9 mouse cellular contexts compared by ENCODE assay signal in genomic region chr2:140669786-140670185, GRCm38 (mm10). TPM values are rescaled to one million over a fixed set of nuclear protein-coding genes. Genes with fewer than 3 reads are reported as not detected.
DNase-seq lines count a peak whose midpoint lies in the region; ATAC-seq lines count a peak whose summit lies in the region.
"Had no signal": no experiment of that assay in that cellular context is flagged by ENCODE, and none has a peak within 500 bp of the region (broad histone marks: within the 10 kb centered on the region; RNA-seq: fewer than 3 reads in every experiment).

No protein-coding gene starts in this region.

- peak overlapping the region; percentile 16 to 50; a peak in 3 of 4 replicates for H3K4me3 ChIP-seq in heart, embryonic 14.5 days (ENCODE audit: control insufficient read depth in 1 of 2, insufficient read depth in 1 of 2, low read depth in 1 of 2, low read length in 2 of 2)
- peak overlapping the region; percentile 62 for H3K4me3 ChIP-seq in embryonic facial prominence, embryonic 12.5 days
- H3K4me3 ChIP-seq in hindbrain, embryonic 13.5 days = peak overlapping the region; percentile 58
- peak overlapping the region; percentile 60 for H3K4me3 ChIP-seq in midbrain, embryonic 15.5 days

- H3K27me3 ChIP-seq in heart, embryonic 14.5 days (ENCODE audit: control insufficient read depth, insufficient read depth, low read length) = no peaks in the 10 kb centered on the region
- 0 out of 2 replicates have a peak, but pooled peaks cover 4% of the 10 kb centered on the region for H3K27me3 ChIP-seq in embryonic facial prominence, embryonic 12.5 days
- peaks cover 6% of the 10 kb centered on the region; the same call in 1 of the 2 replicates for H3K27me3 ChIP-seq in hindbrain, embryonic 13.5 days
- no peaks in the 10 kb centered on the region for H3K27me3 ChIP-seq in midbrain, embryonic 15.5 days (replicated peaks)

- no peak for DNase-seq in heart, postnatal 4 days
- DNase-seq in T-cell, adult 2 months (ENCODE audit: low spot score) = no peak
- no peak for DNase-seq in left cerebral cortex, adult 18-20 months (ENCODE audit: low spot score in 2 of 2)
- DNase-seq in cerebellum, postnatal 25 days = no peak
- DNase-seq: liver, embryonic 13.5 days had no signal

- H3K4me1 ChIP-seq in heart, embryonic 14.5 days (ENCODE audit: control insufficient read depth in 2 of 2, insufficient read depth in 2 of 2, low read length in 2 of 2) = peaks cover 3 to 8% of the 10 kb centered on the region in 2 experiments; a peak in 1 of 4 replicates
- H3K4me1 ChIP-seq in embryonic facial prominence, embryonic 12.5 days = peaks cover 13% of the 10 kb centered on the region
- H3K4me1 ChIP-seq in hindbrain, embryonic 13.5 days (replicated peaks) = peaks cover 25% of the 10 kb centered on the region
- peaks cover 26% of the 10 kb centered on the region for H3K4me1 ChIP-seq in midbrain, embryonic 15.5 days

- no peaks in the 10 kb centered on the region for H3K9me3 ChIP-seq in heart, embryonic 14.5 days (ENCODE audit: control insufficient read depth, low read length)
- H3K9me3 ChIP-seq in embryonic facial prominence, embryonic 12.5 days = no peaks in the 10 kb centered on the region
- no peaks in the 10 kb centered on the region for H3K9me3 ChIP-seq in hindbrain, embryonic 13.5 days
- no peaks in the 10 kb centered on the region for H3K9me3 ChIP-seq in midbrain, embryonic 15.5 days
- H3K9me3 ChIP-seq: liver, embryonic 13.5 days had no signal

- WGBS in heart, embryonic 14.5 days = 42% methylated on average over 2 of the region's 2 CpGs
- WGBS in embryonic facial prominence, embryonic 12.5 days = 25% methylated on average over 2 of the region's 2 CpGs
- WGBS in hindbrain, embryonic 13.5 days = 16% methylated on average over 2 of the region's 2 CpGs
- 8% methylated on average over 2 of the region's 2 CpGs for WGBS in midbrain, embryonic 15.5 days

- ATAC-seq in heart, embryonic 14.5 days (ENCODE audit: insufficient number of reproducible peaks, insufficient read depth, low FRiP score, low read depth) = no peak
- ATAC-seq in embryonic facial prominence, embryonic 12.5 days (ENCODE audit: insufficient number of reproducible peaks, insufficient read depth, low FRiP score, low TSS enrichment) = no peak
- no peak for ATAC-seq in hindbrain, embryonic 13.5 days (ENCODE audit: low FRiP score)
- ATAC-seq in midbrain, embryonic 15.5 days (replicated peaks) = no peak

- H3K27ac ChIP-seq in heart, embryonic 14.5 days (replicated peaks in 1 of 2; ENCODE audit: control insufficient read depth in 1 of 2, insufficient read depth in 1 of 2, low read depth in 2 of 2, low read length in 2 of 2) = no peak overlapping the region
- 0 out of 2 replicates have a peak overlapping the region, but pooled peaks have one; percentile 8 for H3K27ac ChIP-seq in embryonic facial prominence, embryonic 12.5 days
- peak overlapping the region; percentile 71 for H3K27ac ChIP-seq in hindbrain, embryonic 13.5 days
- peak overlapping the region; percentile 83 for H3K27ac ChIP-seq in midbrain, embryonic 15.5 days
- H3K27ac ChIP-seq: liver, embryonic 13.5 days had no signal

- peak overlapping the region; percentile 70 for H3K4me2 ChIP-seq in heart, embryonic 14.5 days (ENCODE audit: low read length)
- H3K4me2 ChIP-seq in embryonic facial prominence, embryonic 12.5 days (replicated peaks) = peak overlapping the region; percentile 57
- peak overlapping the region; percentile 61 for H3K4me2 ChIP-seq in hindbrain, embryonic 13.5 days
- H3K4me2 ChIP-seq in midbrain, embryonic 15.5 days = peak overlapping the region; percentile 48

- no peaks in the 10 kb centered on the region for H3K36me3 ChIP-seq in heart, embryonic 14.5 days (ENCODE audit: control insufficient read depth, insufficient read depth, low read length)
- no peaks in the 10 kb centered on the region for H3K36me3 ChIP-seq in embryonic facial prominence, embryonic 12.5 days
- no peaks in the 10 kb centered on the region for H3K36me3 ChIP-seq in hindbrain, embryonic 13.5 days
- H3K36me3 ChIP-seq in midbrain, embryonic 15.5 days (replicated peaks) = no peaks in the 10 kb centered on the region
- H3K36me3 ChIP-seq: liver, embryonic 13.5 days had no signal

- peak overlapping the region; percentile 74 for H3K9ac ChIP-seq in heart, embryonic 14.5 days (ENCODE audit: low read length)
- peak overlapping the region; percentile 56; the same call in 1 of the 2 replicates for H3K9ac ChIP-seq in embryonic facial prominence, embryonic 12.5 days
- peak overlapping the region; percentile 72 for H3K9ac ChIP-seq in hindbrain, embryonic 13.5 days
- H3K9ac ChIP-seq in midbrain, embryonic 15.5 days = peak overlapping the region; percentile 62; the same call in 1 of the 2 replicates
- H3K9ac ChIP-seq: liver, embryonic 13.5 days had no signal

RNA-seq across cellular contexts. Expression of gene Flrt3, which starts 1.5 kb away (rescaled TPM):
- 19.9 and 20.2 TPM in 2 replicates for polyA plus RNA-seq in heart, embryonic 14.5 days (2014; fragmentation: Nextera tagmentation; extraction: Ambion mirVana)
- 1 to 10 TPM in 1 of 2 experiments, under 1 TPM in 1; 0.86 to 1.3 TPM for total RNA-seq in heart, postnatal 4 days (2021)
- polyA plus RNA-seq in embryonic facial prominence, embryonic 12.5 days (2016; fragmentation: Nextera tagmentation; extraction: Ambion mirVana) = 77.2 and 86.0 TPM in 2 replicates
- polyA plus RNA-seq in hindbrain, embryonic 13.5 days (2015; fragmentation: Nextera tagmentation; extraction: Ambion mirVana) = 35.4 and 38.2 TPM in 2 replicates
- 43.6 and 45.8 TPM in 2 replicates for polyA plus RNA-seq in midbrain, embryonic 15.5 days (2015; fragmentation: Nextera tagmentation; extraction: Ambion mirVana)
- total RNA-seq in left cerebral cortex, adult 18-20 months (2021) = 10 to 100 TPM; 27.6 to 30.8 TPM

Comparison
In these comparisons a context has a peak if more than half of its experiments do, and no peak if none do; other contexts are left out.
1. H3K27ac ChIP-seq: peak in embryonic facial prominence, embryonic 12.5 days (single experiment), hindbrain, embryonic 13.5 days (single experiment) and midbrain, embryonic 15.5 days (single experiment); none in heart, embryonic 14.5 days (0 of 2).
2. Peak in every context shown above with its lines, with median percentiles within 50 percentile points of each other: H3K4me2 ChIP-seq, H3K4me3 ChIP-seq and H3K9ac ChIP-seq.